Mouse (Mus musculus): ENCODE results near the gene Nfkb2.

- TF ChIP-seq MAX (IDR thresholded peaks at IDR 0.05) (peak; percentile 77), CTCF (IDR thresholded peaks at IDR 0.05; ENCODE audit: control insufficient read depth, insufficient read depth, insufficient read length) (peak; percentile 99), USF1 (IDR thresholded peaks at IDR 0.05; ENCODE audit: low read depth) (no peak), MYOD1 (IDR thresholded peaks at IDR 0.05; ENCODE audit: control insufficient read depth, insufficient read length, low read depth) (no peak), FOSL1 (IDR thresholded peaks at IDR 0.05; ENCODE audit: insufficient read depth, low read length, poor library complexity, severe bottlenecking) (no peak)
Observed at GRCm38 (mm10) chr19:46329951-46330350, 25.8 kb downstream of the Nfkb2 start.
